Mouse (Mus musculus): Measurements from ENCODE around the gene Cyp2d26. TPM values are rescaled to one million over a fixed set of nuclear protein-coding genes. Genes with fewer than 3 reads are reported as not detected.
"Not testable (repeated sequence)": the region's sequence is repeated elsewhere in the genome, so short reads cannot be mapped to it uniquely, and the experiment has no call there.

Cyp2d26 gene
- polyA plus RNA-seq, 1 experiment = 0.52 TPM

GRCm38 (mm10) chr15:82809511-82809910 lies 15.4 kb upstream of the Cyp2d26 start:
- DNase-seq = no peak
- WGBS = 55% methylated on average over 6 of the region's 6 CpGs
- Histone ChIP-seq H3K4me3 (replicated peaks; ENCODE audit: extremely low read depth, low read depth, low read length) (no peak overlapping the region), H3K4me1 (ENCODE audit: control insufficient read depth, insufficient read depth, low read length) (0 out of 2 replicates have a peak, but pooled peaks cover 2% of the 10 kb centered on the region)
- TF ChIP-seq POLR2A (IDR thresholded peaks at IDR 0.05; ENCODE audit: borderline replicate concordance, extremely low read depth, low read depth, low read length) (no peak), CTCF (IDR thresholded peaks at IDR 0.05; ENCODE audit: insufficient read depth, low read length) (no peak)

GRCm38 (mm10) chr15:82806969-82807763 lies 13.1 kb upstream of the Cyp2d26 start:
- Histone ChIP-seq H3K4me3 (replicated peaks; ENCODE audit: extremely low read depth, low read depth, low read length) (no peak overlapping the region), H3K4me1 (ENCODE audit: control insufficient read depth, insufficient read depth, low read length) (0 out of 2 replicates have a peak, but pooled peaks cover 2% of the 10 kb centered on the region)
- TF ChIP-seq CTCF (IDR thresholded peaks at IDR 0.05; ENCODE audit: insufficient read depth, low read length) = no peak
- no peak for TF ChIP-seq POLR2A (IDR thresholded peaks at IDR 0.05; ENCODE audit: borderline replicate concordance, extremely low read depth, low read depth, low read length)
- no peak for DNase-seq
- 72% methylated on average over 5 of the region's 5 CpGs for WGBS

GRCm38 (mm10) chr15:82804708-82805639 lies 10.9 kb upstream of the Cyp2d26 start:
- TF ChIP-seq CTCF (IDR thresholded peaks at IDR 0.05; ENCODE audit: insufficient read depth, low read length) (peak; percentile 88), POLR2A (IDR thresholded peaks at IDR 0.05; ENCODE audit: borderline replicate concordance, extremely low read depth, low read depth, low read length) (no peak)
- DNase-seq = peak; percentile 84
- H3K4me3 ChIP-seq (replicated peaks; ENCODE audit: extremely low read depth, low read depth, low read length) = no peak overlapping the region

GRCm38 (mm10) chr15:82795936-82796440 lies 1.9 kb upstream of the Cyp2d26 start:
- TF ChIP-seq CTCF (IDR thresholded peaks at IDR 0.05; ENCODE audit: insufficient read depth, low read length) = no peak
- TF ChIP-seq POLR2A (IDR thresholded peaks at IDR 0.05; ENCODE audit: borderline replicate concordance, extremely low read depth, low read depth, low read length) = no peak
- 52% methylated on average over 3 of the region's 3 CpGs for WGBS
- DNase-seq = no peak
- Histone ChIP-seq H3K4me3 (replicated peaks; ENCODE audit: extremely low read depth, low read depth, low read length) (no peak overlapping the region), H3K4me1 (ENCODE audit: control insufficient read depth, insufficient read depth, low read length) (no peaks in the 10 kb centered on the region)

More at GRCm38 (mm10) chr15:82804708-82805639, 10.9 kb upstream of the Cyp2d26 start:
- 0 out of 2 replicates have a peak, but pooled peaks cover 2% of the 10 kb centered on the region for H3K4me1 ChIP-seq (ENCODE audit: control insufficient read depth, insufficient read depth, low read length)
- WGBS = 76% methylated on average over 5 of the region's 5 CpGs

GRCm38 (mm10) chr15:82793868-82794267 lies 226 bp downstream of the Cyp2d26 start:
- no peak overlapping the region for H3K4me3 ChIP-seq (replicated peaks; ENCODE audit: extremely low read depth, low read depth, low read length)

GRCm38 (mm10) chr15:82793454-82793853 lies 640 bp downstream of the Cyp2d26 start:
- TF ChIP-seq POLR2A (IDR thresholded peaks at IDR 0.05; ENCODE audit: borderline replicate concordance, extremely low read depth, low read depth, low read length) = no peak
- no peak for TF ChIP-seq CTCF (IDR thresholded peaks at IDR 0.05; ENCODE audit: insufficient read depth, low read length)
- 48% methylated on average over 1 of the region's 1 CpGs for WGBS
- no peak for DNase-seq
- H3K4me1 ChIP-seq (ENCODE audit: control insufficient read depth, insufficient read depth, low read length) = no peaks in the 10 kb centered on the region
- no peak overlapping the region for H3K4me3 ChIP-seq (replicated peaks; ENCODE audit: extremely low read depth, low read depth, low read length)

More at GRCm38 (mm10) chr15:82793868-82794267, 226 bp downstream of the Cyp2d26 start:
- no peaks in the 10 kb centered on the region for H3K4me1 ChIP-seq (ENCODE audit: control insufficient read depth, insufficient read depth, low read length)
- 72% methylated on average over 6 of the region's 6 CpGs for WGBS
- DNase-seq = no peak
- no peak for TF ChIP-seq POLR2A (IDR thresholded peaks at IDR 0.05; ENCODE audit: borderline replicate concordance, extremely low read depth, low read depth, low read length)
- TF ChIP-seq CTCF (IDR thresholded peaks at IDR 0.05; ENCODE audit: insufficient read depth, low read length) = no peak

GRCm38 (mm10) chr15:82792566-82792965 lies 1.5 kb downstream of the Cyp2d26 start:
- 92% methylated on average over 11 of the region's 11 CpGs for WGBS
- no peak for DNase-seq
- Histone ChIP-seq H3K4me1 (ENCODE audit: control insufficient read depth, insufficient read depth, low read length) (no peaks in the 10 kb centered on the region), H3K4me3 (replicated peaks; ENCODE audit: extremely low read depth, low read depth, low read length) (no peak overlapping the region)
- TF ChIP-seq CTCF (IDR thresholded peaks at IDR 0.05; ENCODE audit: insufficient read depth, low read length) (no peak), POLR2A (IDR thresholded peaks at IDR 0.05; ENCODE audit: borderline replicate concordance, extremely low read depth, low read depth, low read length) (no peak)

GRCm38 (mm10) chr15:82784581-82784980 lies 9.5 kb downstream of the Cyp2d26 start:
- 70% methylated on average over 1 of the region's 1 CpGs for WGBS
- no peak overlapping the region for H3K4me3 ChIP-seq (replicated peaks; ENCODE audit: extremely low read depth, low read depth, low read length)
- TF ChIP-seq CTCF (IDR thresholded peaks at IDR 0.05; ENCODE audit: insufficient read depth, low read length) (no peak), POLR2A (IDR thresholded peaks at IDR 0.05; ENCODE audit: borderline replicate concordance, extremely low read depth, low read depth, low read length) (no peak)
- DNase-seq = no peak
- H3K4me1 ChIP-seq (ENCODE audit: control insufficient read depth, insufficient read depth, low read length) = no peaks in the 10 kb centered on the region

- Histone ChIP-seq H3K4me3 (replicated peaks; ENCODE audit: extremely low read depth, low read depth, low read length) (no peak overlapping the region), H3K4me1 (ENCODE audit: control insufficient read depth, insufficient read depth, low read length) (no peaks in the 10 kb centered on the region)
- TF ChIP-seq POLR2A (IDR thresholded peaks at IDR 0.05; ENCODE audit: borderline replicate concordance, extremely low read depth, low read depth, low read length) = no peak
- TF ChIP-seq CTCF (IDR thresholded peaks at IDR 0.05; ENCODE audit: insufficient read depth, low read length) = no peak
- no peak for DNase-seq
- 67% methylated on average over 1 of the region's 1 CpGs for WGBS
Measured at GRCm38 (mm10) chr15:82783800-82784199, 10.3 kb downstream of the Cyp2d26 start.

GRCm38 (mm10) chr15:82777856-82778255 lies 16.2 kb downstream of the Cyp2d26 start:
- H3K4me1 ChIP-seq (ENCODE audit: control insufficient read depth, insufficient read depth, low read length); DNase-seq; H3K4me3 ChIP-seq (replicated peaks; ENCODE audit: extremely low read depth, low read depth, low read length): not testable (repeated sequence)
- 85% methylated on average over 5 of the region's 5 CpGs for WGBS

All from lung, adult 2 months (tissue).